In the genomic region with DNA sequence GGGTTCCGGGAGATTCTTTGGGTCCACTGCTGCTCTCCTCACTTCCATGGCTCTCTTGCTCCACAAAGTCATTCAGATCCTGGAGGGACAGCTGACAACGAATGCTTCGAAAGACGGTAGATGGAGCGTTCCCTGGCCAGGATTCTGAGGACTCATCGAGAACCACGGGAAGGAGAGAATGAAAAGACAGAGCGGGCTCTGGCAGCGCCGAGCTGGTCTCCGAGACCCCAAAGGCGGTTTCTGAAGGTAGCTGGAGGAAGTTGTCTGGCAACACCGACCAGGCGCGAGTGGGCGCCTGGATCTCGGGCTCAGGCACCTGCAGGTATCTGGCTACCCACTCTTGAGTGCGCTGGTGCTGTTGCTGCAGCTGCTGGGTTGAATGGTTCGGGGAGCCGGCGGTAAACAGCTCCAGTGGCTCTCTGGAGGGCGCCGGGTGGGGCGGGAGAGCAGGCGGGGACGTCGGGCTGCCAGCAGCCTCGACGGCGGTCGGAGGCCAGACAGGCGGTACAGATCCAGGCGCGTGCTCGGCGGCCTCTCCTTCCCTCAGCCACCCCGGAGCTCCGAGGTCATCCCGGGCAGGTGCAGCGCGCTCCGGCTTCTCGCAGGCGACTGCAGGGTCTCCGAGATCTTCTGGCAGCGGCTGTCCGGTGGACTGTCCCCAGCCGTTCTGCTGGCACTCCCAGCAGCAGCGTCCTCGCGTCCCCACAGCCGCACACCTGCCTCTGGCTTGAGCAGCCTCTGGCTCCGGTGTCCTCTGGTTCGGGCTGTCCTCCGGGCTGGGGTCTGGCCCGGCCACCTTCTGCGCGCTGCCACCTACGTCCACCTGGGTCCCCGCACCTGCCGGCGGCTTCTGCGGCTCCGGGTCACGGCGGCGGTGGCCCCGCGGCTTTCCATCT, we compare ENCODE assay signal across 7 mouse cellular contexts. TPM values are rescaled to one million over a fixed set of nuclear protein-coding genes. Genes with fewer than 3 reads are reported as not detected.
A peak's percentile ranks its signal among the peaks of the same experiment; 100 is the strongest.
DNase-seq lines count a peak whose midpoint lies in the region; ATAC-seq lines count a peak whose summit lies in the region.

No protein-coding gene starts in this region.

- peak overlapping the region; percentile 96 for H3K4me2 ChIP-seq in embryonic facial prominence, embryonic 15.5 days (replicated peaks)

- ATAC-seq in megakaryocyte, adult 5-6 weeks (ENCODE audit: poor library complexity, severe bottlenecking): no peak
- no peak for ATAC-seq in embryonic facial prominence, embryonic 15.5 days (ENCODE audit: insufficient number of reproducible peaks, low FRiP score, low TSS enrichment, low read depth)

- H3K9me3 ChIP-seq in megakaryocyte, embryonic 14.5 days: peaks cover 4% of the 10 kb centered on the region; the same call in 1 of the 2 replicates
- no peaks in the 10 kb centered on the region for H3K9me3 ChIP-seq in embryonic facial prominence, embryonic 15.5 days (replicated peaks)
- H3K9me3 ChIP-seq in midbrain, embryonic 10.5 days (replicated peaks): no peaks in the 10 kb centered on the region

- WGBS in embryonic facial prominence, embryonic 15.5 days: 3% methylated on average over 66 of the region's 69 CpGs
- 3% methylated on average over 68 of the region's 69 CpGs for whole genome bisulfite sequencing in midbrain, embryonic 10.5 days

- peaks cover 87% of the 10 kb centered on the region for H3K27me3 ChIP-seq in megakaryocyte, embryonic 14.5 days (replicated peaks)
- peaks cover 50% of the 10 kb centered on the region for H3K27me3 ChIP-seq in embryonic facial prominence, embryonic 15.5 days
- H3K27me3 ChIP-seq in midbrain, embryonic 10.5 days (ENCODE audit: low read depth, poor library complexity, severe bottlenecking): peaks cover 94% of the 10 kb centered on the region

- H3K36me3 ChIP-seq in megakaryocyte, embryonic 14.5 days (replicated peaks; ENCODE audit: low read length): no peaks in the 10 kb centered on the region
- H3K36me3 ChIP-seq in embryonic facial prominence, embryonic 15.5 days: no peaks in the 10 kb centered on the region
- no peaks in the 10 kb centered on the region for H3K36me3 ChIP-seq in midbrain, embryonic 10.5 days

- peak overlapping the region; percentile 15 for H3K9ac ChIP-seq in embryonic facial prominence, embryonic 15.5 days

- H3K27ac ChIP-seq in embryonic facial prominence, embryonic 15.5 days (replicated peaks): no peak overlapping the region
- no peak overlapping the region; the same call in 1 of the 2 replicates for H3K27ac ChIP-seq in midbrain, embryonic 10.5 days (replicated peaks)

- H3K4me1 ChIP-seq in megakaryocyte, embryonic 14.5 days: peaks cover 45% of the 10 kb centered on the region
- peaks cover 20% of the 10 kb centered on the region for H3K4me1 ChIP-seq in embryonic facial prominence, embryonic 15.5 days
- peaks cover 25% of the 10 kb centered on the region for H3K4me1 ChIP-seq in midbrain, embryonic 10.5 days

- DNase-seq in kidney, adult 8-10 months: peak; percentile 34 to 43
- DNase-seq in midbrain, embryonic 10.5 days (ENCODE audit: low spot score): peak; percentile 38
- no peak for DNase-seq in urinary bladder, postnatal 10 days (ENCODE audit: low spot score)
- DNase-seq in frontal cortex, postnatal 14 days (ENCODE audit: low spot score in 2 of 2): no peak

- peak overlapping the region; percentile 90 for H3K4me3 ChIP-seq in megakaryocyte, embryonic 14.5 days (replicated peaks)
- peak overlapping the region; percentile 54 for H3K4me3 ChIP-seq in embryonic facial prominence, embryonic 15.5 days (replicated peaks)
- H3K4me3 ChIP-seq in midbrain, embryonic 10.5 days: peak overlapping the region; percentile 58

RNA-seq across cellular contexts. Expression of gene Sowahb, which starts 0.9 kb away (rescaled TPM):
- 0.09 TPM in 1 of 2 replicates, not detected in the other for polyA plus RNA-seq in megakaryocyte, embryonic 14.5 days (2012; ENCODE audit: insufficient read depth, low replicate concordance)
- total RNA-seq in megakaryocyte, adult 5-6 weeks (2015): not detected in 2 replicates
- not detected in 2 replicates for total RNA-seq in megakaryocyte, adult 5-6 weeks (2017)
- 0.46 and 0.68 TPM in 2 replicates for polyA plus RNA-seq in embryonic facial prominence, embryonic 15.5 days (2015; fragmentation: Nextera tagmentation; extraction: Ambion mirVana)
- 0.12 and 0.26 TPM in 2 replicates for polyA plus RNA-seq in midbrain, embryonic 10.5 days (2016; fragmentation: Nextera tagmentation; extraction: Ambion mirVana)

RNA-seq across cellular contexts. Expression of gene Sept11, which starts 49.3 kb away (rescaled TPM):
- polyA plus RNA-seq in megakaryocyte, embryonic 14.5 days (2012; ENCODE audit: insufficient read depth, low replicate concordance): 8.9 and 29.8 TPM in 2 replicates
- total RNA-seq in megakaryocyte, adult 5-6 weeks (2015): 70.4 and 82.5 TPM in 2 replicates
- 83.3 and 87.4 TPM in 2 replicates for total RNA-seq in megakaryocyte, adult 5-6 weeks (2017)
- polyA plus RNA-seq in embryonic facial prominence, embryonic 15.5 days (2015; fragmentation: Nextera tagmentation; extraction: Ambion mirVana): 195 and 200 TPM in 2 replicates
- polyA plus RNA-seq in midbrain, embryonic 10.5 days (2016; fragmentation: Nextera tagmentation; extraction: Ambion mirVana): 251 and 274 TPM in 2 replicates

Comparison
In these comparisons a context has a peak if more than half of its experiments do, and no peak if none do; other contexts are left out.
1. DNase-seq: peak in kidney, adult 8-10 months (2 of 2) and midbrain, embryonic 10.5 days (single experiment); none in urinary bladder, postnatal 10 days (single experiment) and frontal cortex, postnatal 14 days (0 of 2).
2. Peak in every context shown above with its lines, with median percentiles within 50 percentile points of each other: H3K4me3 ChIP-seq.